Mouse (Mus musculus): ENCODE results near the gene Ift20.
"Not testable (repeated sequence)": the region's sequence is repeated elsewhere in the genome, so short reads cannot be mapped to it uniquely, and the experiment has no call there.

Ift20 gene

DNA sequence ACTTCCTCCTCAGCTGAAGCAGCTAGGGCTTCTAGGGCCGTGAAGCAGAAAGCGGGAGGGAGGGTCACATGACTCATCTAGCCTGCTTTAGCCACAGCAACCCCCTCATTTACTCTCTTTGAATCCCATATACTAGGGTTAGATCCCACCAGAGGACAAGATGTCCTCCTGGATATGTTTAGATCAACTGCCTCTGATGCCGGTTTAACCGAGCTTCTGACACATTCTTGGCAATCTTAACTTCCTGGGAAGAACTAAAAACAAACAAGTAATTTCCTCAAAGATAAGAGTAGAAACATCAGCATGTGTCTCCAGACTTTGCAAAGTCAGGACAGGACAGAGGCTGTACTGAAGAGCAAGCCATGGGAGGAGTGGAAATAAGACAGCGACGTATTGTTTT lies 30.6 kb downstream of the Ift20 start:
- no peak for DNase-seq (ENCODE audit: low spot score in 2 of 2)

DNA sequence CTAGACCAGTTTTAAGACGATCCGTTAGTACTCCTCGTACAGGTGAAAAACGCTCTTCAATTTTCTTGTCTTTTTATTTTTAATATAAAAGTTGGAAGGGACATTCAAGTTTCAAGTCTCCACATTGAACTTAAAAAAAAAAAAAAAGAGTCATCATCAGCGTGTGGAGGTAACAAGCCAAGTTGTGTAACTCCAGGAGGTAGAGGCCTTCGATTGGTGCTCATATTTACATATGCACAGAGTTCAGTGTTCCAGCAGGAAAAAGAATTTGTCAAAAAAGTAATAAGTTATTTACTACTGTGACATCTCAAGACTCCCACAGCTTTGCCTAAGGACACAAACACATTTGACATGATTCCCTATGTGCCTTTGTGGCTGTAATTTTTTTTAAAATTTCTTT lies 31.5 kb downstream of the Ift20 start:
- DNase-seq (ENCODE audit: low spot score in 2 of 2) = no peak

DNA sequence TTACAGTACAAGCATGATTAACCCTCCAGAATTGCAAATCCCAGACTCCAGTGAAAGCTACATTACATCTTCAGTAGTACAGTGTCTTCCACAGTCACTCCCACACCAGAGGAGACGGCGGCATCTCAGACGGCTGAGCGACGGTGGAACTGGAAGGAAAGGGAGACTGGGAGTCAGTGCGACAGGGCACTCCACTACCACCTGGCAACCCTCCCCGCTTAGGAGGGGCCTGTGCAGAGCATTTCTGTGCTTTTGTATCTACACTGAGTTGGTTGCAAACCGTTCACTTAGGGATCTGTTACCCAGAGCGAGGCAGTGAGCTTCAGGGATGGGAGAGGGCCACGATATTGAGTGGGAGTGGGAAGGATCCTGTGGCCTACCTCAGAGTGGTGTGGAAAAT lies 32.7 kb downstream of the Ift20 start:
- no peak for DNase-seq (ENCODE audit: low spot score in 2 of 2)

DNA sequence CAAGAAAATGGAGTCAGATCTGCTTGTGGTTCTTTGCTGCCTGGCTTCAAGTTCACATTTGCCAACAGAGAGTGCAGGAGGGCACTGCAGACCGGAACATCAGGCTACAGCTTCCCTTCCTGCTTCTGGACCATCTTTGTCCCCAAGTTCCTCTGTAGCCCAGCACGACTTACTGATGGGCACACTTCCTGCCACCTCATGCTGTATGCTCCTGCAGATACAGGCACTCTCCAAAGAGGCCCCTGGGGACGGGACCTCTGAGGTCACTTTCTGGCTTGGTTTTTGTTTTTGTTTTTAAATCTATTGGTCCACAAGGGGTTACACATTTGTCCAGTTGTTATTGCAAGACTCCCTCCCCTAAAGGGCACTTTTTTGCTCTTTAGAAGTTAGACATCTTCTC lies 33.6 kb downstream of the Ift20 start:
- DNase-seq (ENCODE audit: low spot score in 2 of 2) = no peak

DNA sequence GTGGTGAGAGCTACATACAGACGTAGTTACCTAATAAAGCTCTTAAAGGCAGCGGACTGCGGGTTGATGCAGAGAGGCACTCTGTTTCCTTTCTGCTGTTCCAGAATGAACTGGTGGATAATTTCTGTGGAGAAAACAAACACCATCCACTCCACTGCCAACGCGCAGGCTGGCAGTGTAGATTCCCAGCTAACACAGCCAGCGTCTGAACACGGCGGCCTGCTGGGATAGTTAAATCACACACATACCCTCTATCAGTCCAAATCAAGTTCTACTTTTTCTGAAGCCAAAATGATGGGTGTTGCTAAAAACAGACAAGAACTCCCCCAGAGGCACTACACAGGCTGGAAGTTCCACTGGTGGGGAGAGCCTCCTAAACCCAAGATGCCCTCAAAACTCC lies 35.3 kb downstream of the Ift20 start:
- peak in 1 of 2 experiments; percentile 6 for DNase-seq (ENCODE audit: low spot score in 2 of 2)

DNA sequence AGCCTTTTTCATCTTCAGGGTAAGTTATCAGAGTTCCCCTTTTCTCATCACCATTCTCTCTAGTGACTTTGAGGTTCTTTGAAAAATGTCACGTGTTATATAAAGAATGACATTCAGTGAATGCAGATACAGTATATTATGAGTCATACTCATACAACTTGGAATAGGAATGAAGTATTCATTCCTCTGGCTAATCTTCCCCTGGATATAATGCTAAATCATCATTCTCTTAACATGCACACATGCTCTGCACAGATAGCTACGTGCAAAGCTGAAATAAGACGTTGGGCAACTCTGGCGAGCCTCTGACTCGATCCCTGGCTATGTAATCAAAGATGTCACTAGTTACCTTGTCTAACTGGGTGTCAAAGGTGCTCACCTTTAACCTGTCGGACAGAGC lies 35.7 kb downstream of the Ift20 start:
- no peak for DNase-seq (ENCODE audit: low spot score in 2 of 2)

DNA sequence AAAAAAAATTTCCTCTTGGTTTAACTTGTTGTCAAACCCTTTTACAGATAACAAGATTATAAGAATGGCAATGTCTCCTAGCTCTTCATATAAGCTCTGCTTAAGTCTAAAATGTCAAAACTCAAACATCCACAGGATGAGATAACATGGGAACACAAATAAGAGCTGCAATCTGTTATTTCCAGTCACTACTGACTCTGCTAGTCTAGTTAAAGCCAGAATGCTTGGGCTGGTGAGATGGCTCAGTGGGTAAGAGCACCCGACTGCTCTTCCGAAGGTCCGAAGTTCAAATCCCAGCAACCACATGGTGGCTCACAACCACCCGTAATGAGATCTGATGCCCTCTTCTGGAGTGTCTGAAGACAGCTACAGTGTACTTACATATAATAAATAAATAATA lies 37.9 kb downstream of the Ift20 start:
- DNase-seq (ENCODE audit: low spot score in 2 of 2) = not testable (repeated sequence)

GRCm38 (mm10) chr11:78574536-78574935 lies 38.4 kb downstream of the Ift20 start:
- DNase-seq (ENCODE audit: low spot score in 2 of 2) = no peak

GRCm38 (mm10) chr11:78574975-78575374 lies 38.8 kb downstream of the Ift20 start:
- DNase-seq (ENCODE audit: low spot score in 2 of 2) = no peak

- DNase-seq (ENCODE audit: low spot score in 2 of 2) = no peak
These were observed 46.7 kb downstream of the Ift20 start for GRCm38 (mm10) chr11:78582848-78583247.

DNA sequence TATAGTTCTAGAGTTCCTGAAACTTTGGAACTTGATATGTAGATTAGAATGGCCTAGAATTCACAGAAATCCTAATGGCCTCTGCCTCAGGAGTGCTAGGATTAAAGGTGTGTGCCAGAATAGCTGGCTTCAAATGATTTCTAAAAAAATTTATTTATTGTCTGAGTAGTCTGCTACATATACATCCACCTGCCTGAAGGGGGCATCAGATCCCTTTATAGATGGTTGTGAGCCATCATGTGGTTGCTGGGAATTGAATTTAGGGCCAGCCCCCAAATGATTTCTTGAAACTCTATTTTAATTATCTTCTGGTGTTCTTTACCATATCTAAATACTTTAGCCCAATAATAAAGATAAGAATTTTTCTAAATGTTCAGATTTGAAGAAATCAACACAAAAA lies 49.9 kb downstream of the Ift20 start:
- no peak for DNase-seq (ENCODE audit: low spot score in 2 of 2)

DNA sequence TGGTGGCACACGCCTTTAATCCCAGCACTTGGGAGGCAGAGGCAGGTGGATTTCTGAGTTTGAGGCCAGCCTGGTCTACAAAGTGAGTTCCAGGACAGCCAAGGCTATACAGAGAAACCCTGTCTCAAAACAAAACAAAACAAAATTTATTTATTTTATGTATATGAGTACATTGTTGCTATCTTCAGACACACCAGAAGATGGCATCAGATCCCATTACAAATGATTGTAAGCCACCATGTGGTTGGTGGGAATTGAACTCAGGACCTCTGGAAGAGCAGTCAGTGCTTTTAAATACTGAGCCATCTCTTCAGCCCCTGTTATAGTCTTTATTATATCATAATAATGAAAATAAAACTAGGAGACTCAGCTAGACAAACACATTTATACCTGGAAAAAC lies 51.5 kb downstream of the Ift20 start:
- not testable (repeated sequence) for DNase-seq (ENCODE audit: low spot score in 2 of 2)

Data from frontal cortex, postnatal 14 days (tissue).